In the genomic region with DNA sequence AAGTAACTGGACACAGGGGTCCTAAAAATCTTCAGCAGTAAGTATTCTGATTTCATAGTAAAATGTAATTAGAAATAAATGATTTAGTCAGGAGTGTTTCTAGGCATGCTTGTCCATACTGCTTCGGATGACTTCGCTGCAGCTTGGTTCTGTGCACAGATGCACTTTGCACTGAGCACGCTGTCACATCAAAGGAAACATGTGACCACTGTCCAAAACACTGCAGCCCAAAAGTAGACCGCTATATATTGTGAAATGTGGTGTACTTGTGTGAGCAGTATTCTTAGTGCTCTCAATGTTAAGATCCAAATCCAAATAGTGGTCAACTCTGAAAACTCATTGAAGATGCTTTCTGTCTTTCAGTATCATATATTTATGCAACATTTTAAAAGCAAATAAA, we compare ENCODE assay signal across 21 mouse cellular contexts.
DNase-seq lines count a peak whose midpoint lies in the region; ATAC-seq and TF ChIP-seq lines count a peak whose summit lies in the region.
"Had no signal": no experiment of that assay in that cellular context is flagged by ENCODE, and none has a peak within 500 bp of the region (broad histone marks: within the 10 kb centered on the region; RNA-seq: fewer than 3 reads in every experiment).

No protein-coding gene starts in this region.

- H3K27ac ChIP-seq in liver, postnatal 0 days (ENCODE audit: low read depth), result no peak overlapping the region
- H3K27ac ChIP-seq in lung, embryonic 16.5 days (ENCODE audit: low read length), result no peak overlapping the region
- H3K27ac ChIP-seq: embryonic facial prominence, embryonic 13.5 days; embryonic facial prominence, embryonic 15.5 days; forebrain, embryonic 10.5 days; forebrain, embryonic 12.5 days had no signal

- no peak for TF ChIP-seq CTCF in liver, postnatal 0 days (IDR thresholded peaks at IDR 0.05; ENCODE audit: low read depth)

- no peak for TF ChIP-seq EP300 in liver, postnatal 0 days (IDR thresholded peaks at IDR 0.05; ENCODE audit: low read depth)

- 56% methylated on average over 4 of the region's 4 CpGs for WGBS in liver, postnatal 0 days (ENCODE audit: insufficient replicate concordance)
- WGBS in lung, embryonic 16.5 days, result 37% methylated on average over 4 of the region's 4 CpGs

- H3K9ac ChIP-seq in liver, postnatal 0 days (replicated peaks), result no peak overlapping the region
- H3K9ac ChIP-seq in lung, embryonic 16.5 days (ENCODE audit: low read length), result no peak overlapping the region
- H3K9ac ChIP-seq: embryonic facial prominence, embryonic 13.5 days; embryonic facial prominence, embryonic 15.5 days; forebrain, embryonic 12.5 days had no signal

- no peaks in the 10 kb centered on the region for H3K36me3 ChIP-seq in liver, postnatal 0 days (replicated peaks; ENCODE audit: insufficient read depth, low read length)
- H3K36me3 ChIP-seq in lung, embryonic 16.5 days (ENCODE audit: control insufficient read depth, insufficient read depth, low read length), result no peaks in the 10 kb centered on the region
- H3K36me3 ChIP-seq: embryonic facial prominence, embryonic 13.5 days; embryonic facial prominence, embryonic 15.5 days; forebrain, embryonic 10.5 days; forebrain, embryonic 12.5 days had no signal

- H3K9me3 ChIP-seq in liver, postnatal 0 days (ENCODE audit: low read length), result no peaks in the 10 kb centered on the region
- H3K9me3 ChIP-seq in lung, embryonic 16.5 days (ENCODE audit: control insufficient read depth, low read length), result no peaks in the 10 kb centered on the region
- H3K9me3 ChIP-seq: embryonic facial prominence, embryonic 13.5 days; embryonic facial prominence, embryonic 15.5 days; forebrain, embryonic 10.5 days; forebrain, embryonic 12.5 days had no signal

- H3K4me3 ChIP-seq in liver, postnatal 0 days (ENCODE audit: low read depth, low read length), result no peak overlapping the region
- H3K4me3 ChIP-seq in lung, embryonic 16.5 days (ENCODE audit: low read length), result no peak overlapping the region
- H3K4me3 ChIP-seq: embryonic facial prominence, embryonic 13.5 days; embryonic facial prominence, embryonic 15.5 days; erythroblast, embryonic 14.5 days; forebrain, embryonic 10.5 days; forebrain, embryonic 12.5 days had no signal

- no peak overlapping the region for H3K4me2 ChIP-seq in liver, postnatal 0 days (ENCODE audit: low read depth, low read length)
- H3K4me2 ChIP-seq in lung, embryonic 16.5 days (ENCODE audit: low read depth, low read length), result no peak overlapping the region
- H3K4me2 ChIP-seq: embryonic facial prominence, embryonic 13.5 days; embryonic facial prominence, embryonic 15.5 days; forebrain, embryonic 12.5 days had no signal

- no peak for DNase-seq in liver, postnatal 0 days
- DNase-seq in liver, result no peak
- DNase-seq in lung, adult 18-20 months, result no peak
- DNase-seq: adrenal gland, adult 2 months; adrenal gland, postnatal 10 days; adrenal gland, postnatal 25 days; cerebellum, adult 11 months; cerebellum, adult 18-20 months; cerebellum, adult 8-10 months; cerebellum, adult 9-11 months; cerebellum, postnatal 14 days; cerebellum, postnatal 36 days; embryo, embryonic 11 days had no signal

- no peaks in the 10 kb centered on the region for H3K27me3 ChIP-seq in liver, postnatal 0 days (ENCODE audit: insufficient read depth, low read length)
- H3K27me3 ChIP-seq in lung, embryonic 16.5 days (ENCODE audit: control insufficient read depth, insufficient read depth, low read depth, low read length), result no peaks in the 10 kb centered on the region
- H3K27me3 ChIP-seq: embryonic facial prominence, embryonic 13.5 days; embryonic facial prominence, embryonic 15.5 days; forebrain, embryonic 12.5 days had no signal

- ATAC-seq in liver, postnatal 0 days, result peak; percentile 65
- ATAC-seq in lung, embryonic 16.5 days (ENCODE audit: low read depth), result peak; percentile 61; the same call in 1 of the 2 replicates
- ATAC-seq: forebrain, embryonic 14.5 days; forebrain, embryonic 16.5 days had no signal

- H3K4me1 ChIP-seq in liver, postnatal 0 days (ENCODE audit: insufficient read depth), result no peaks in the 10 kb centered on the region
- peaks cover 2% of the 10 kb centered on the region; the same call in 1 of the 2 replicates for H3K4me1 ChIP-seq in lung, embryonic 16.5 days (replicated peaks; ENCODE audit: control insufficient read depth, insufficient read depth, low read length)
- H3K4me1 ChIP-seq: embryonic facial prominence, embryonic 13.5 days; embryonic facial prominence, embryonic 15.5 days; forebrain, embryonic 10.5 days; forebrain, embryonic 12.5 days had no signal
